ENCODE assay signal across 8 mouse cellular contexts in the genomic region with DNA sequence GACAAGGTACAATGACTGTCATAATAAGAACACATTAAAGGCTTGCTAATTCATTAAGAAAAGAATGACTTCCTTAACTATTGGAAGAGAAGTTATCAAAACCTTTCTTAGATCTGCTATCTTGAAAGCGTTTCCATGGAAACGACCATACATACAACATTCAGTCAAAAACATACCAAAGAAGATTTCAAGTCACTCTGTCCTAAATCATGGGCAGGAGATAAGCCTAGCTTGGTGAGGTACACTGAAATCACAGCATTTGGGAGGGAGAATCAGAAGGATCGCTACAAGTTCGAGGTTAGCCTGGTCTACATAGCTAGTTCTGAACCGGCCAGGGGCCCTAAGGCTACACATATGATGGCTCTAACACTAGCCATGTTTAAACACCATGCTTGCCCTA. TPM values are rescaled to one million over a fixed set of nuclear protein-coding genes. Genes with fewer than 3 reads are reported as not detected.
A peak's percentile ranks its signal among the peaks of the same experiment; 100 is the strongest.
DNase-seq lines count a peak whose midpoint lies in the region; ATAC-seq lines count a peak whose summit lies in the region.

No protein-coding gene starts in this region.

- H3K9ac ChIP-seq in lung, embryonic 16.5 days (ENCODE audit: low read length): peak overlapping the region; percentile 94
- H3K9ac ChIP-seq in embryonic facial prominence, embryonic 11.5 days (replicated peaks; ENCODE audit: low read length): peak overlapping the region; percentile 91; the same call in 1 of the 2 replicates

- H3K27ac ChIP-seq in lung, embryonic 16.5 days (ENCODE audit: low read length): peak overlapping the region; percentile 93; the same call in 1 of the 2 replicates
- no peak overlapping the region for H3K27ac ChIP-seq in embryonic facial prominence, embryonic 11.5 days (replicated peaks; ENCODE audit: low read depth, low read length)
- peak overlapping the region; percentile 96 for H3K27ac ChIP-seq in limb, embryonic 10.5 days

- DNase-seq in lung, postnatal 25 days (ENCODE audit: low spot score): no peak
- peak; percentile 11 for DNase-seq in embryonic facial prominence, embryonic 11.5 days (ENCODE audit: low spot score)
- DNase-seq in limb, embryonic 10.5 days (ENCODE audit: low spot score): no peak
- peak; percentile 56 for DNase-seq in splenic B cell, adult 2 months (ENCODE audit: low read depth, low spot score)
- DNase-seq in adrenal gland, postnatal 14 days: no peak
- no peak for DNase-seq in left cerebral cortex, adult 11 months (ENCODE audit: low spot score)
- DNase-seq in left cerebral cortex, adult 18-20 months (ENCODE audit: low spot score in 2 of 2): no peak

- H3K4me1 ChIP-seq in lung, embryonic 16.5 days (replicated peaks; ENCODE audit: control insufficient read depth, insufficient read depth, low read length): 0 out of 2 replicates have a peak, but pooled peaks cover 2% of the 10 kb centered on the region
- H3K4me1 ChIP-seq in embryonic facial prominence, embryonic 11.5 days (ENCODE audit: control insufficient read depth, insufficient read depth, low read length): no peaks in the 10 kb centered on the region; the same call in 1 of the 2 replicates
- H3K4me1 ChIP-seq in limb, embryonic 10.5 days: peaks cover 8% of the 10 kb centered on the region

- H3K4me3 ChIP-seq in lung, embryonic 16.5 days (ENCODE audit: low read length): peak overlapping the region; percentile 83
- H3K4me3 ChIP-seq in embryonic facial prominence, embryonic 11.5 days (ENCODE audit: low read depth, low read length): peak overlapping the region; percentile 82
- peak overlapping the region; percentile 80 for H3K4me3 ChIP-seq in limb, embryonic 10.5 days

- no peaks in the 10 kb centered on the region for H3K27me3 ChIP-seq in lung, embryonic 16.5 days (ENCODE audit: control insufficient read depth, insufficient read depth, low read depth, low read length)
- no peaks in the 10 kb centered on the region for H3K27me3 ChIP-seq in embryonic facial prominence, embryonic 11.5 days (ENCODE audit: control insufficient read depth, insufficient read depth, low read length)
- 0 out of 2 replicates have a peak, but pooled peaks cover 3% of the 10 kb centered on the region for H3K27me3 ChIP-seq in limb, embryonic 10.5 days (ENCODE audit: low read depth, poor library complexity, severe bottlenecking)
- no peaks in the 10 kb centered on the region for H3K27me3 ChIP-seq in splenic B cell, adult 2 months (ENCODE audit: control insufficient read depth, insufficient read depth, low read length, poor library complexity, severe bottlenecking)

- ATAC-seq in lung, embryonic 16.5 days (ENCODE audit: low read depth): no peak
- no peak for ATAC-seq in embryonic facial prominence, embryonic 11.5 days (replicated peaks; ENCODE audit: insufficient number of reproducible peaks, low FRiP score, low TSS enrichment, low read depth)

- H3K36me3 ChIP-seq in lung, embryonic 16.5 days (ENCODE audit: control insufficient read depth, insufficient read depth, low read length): peaks cover 8% of the 10 kb centered on the region
- H3K36me3 ChIP-seq in embryonic facial prominence, embryonic 11.5 days (replicated peaks; ENCODE audit: control insufficient read depth, insufficient read depth, low read depth, low read length): no peaks in the 10 kb centered on the region
- peaks cover 21% of the 10 kb centered on the region for H3K36me3 ChIP-seq in limb, embryonic 10.5 days
- no peaks in the 10 kb centered on the region for H3K36me3 ChIP-seq in splenic B cell, adult 2 months (ENCODE audit: control insufficient read depth, insufficient read depth, low read length, poor library complexity, severe bottlenecking)

- H3K4me2 ChIP-seq in lung, embryonic 16.5 days (ENCODE audit: low read depth, low read length): peak overlapping the region; percentile 66
- H3K4me2 ChIP-seq in embryonic facial prominence, embryonic 11.5 days (ENCODE audit: low read depth, low read length): peak overlapping the region; percentile 71

- H3K9me3 ChIP-seq in lung, embryonic 16.5 days (ENCODE audit: control insufficient read depth, low read length): peaks cover 6% of the 10 kb centered on the region
- 0 out of 2 replicates have a peak, but pooled peaks cover 2% of the 10 kb centered on the region for H3K9me3 ChIP-seq in embryonic facial prominence, embryonic 11.5 days (replicated peaks; ENCODE audit: control insufficient read depth, low read length)
- H3K9me3 ChIP-seq in limb, embryonic 10.5 days (replicated peaks): no peaks in the 10 kb centered on the region

- 56% methylated on average over 5 of the region's 5 CpGs for WGBS in lung, embryonic 16.5 days
- 66% methylated on average over 5 of the region's 5 CpGs for WGBS in embryonic facial prominence, embryonic 11.5 days
- WGBS in limb, embryonic 10.5 days: 71% methylated on average over 5 of the region's 5 CpGs

RNA-seq across cellular contexts. Expression of a gene that starts 0.9 kb away (rescaled TPM):
- polyA plus RNA-seq in lung, embryonic 16.5 days (2015; fragmentation: Nextera tagmentation; extraction: Ambion mirVana): 16.9 and 18.0 TPM in 2 replicates
- 13.9 and 15.9 TPM in 2 replicates for polyA plus RNA-seq in embryonic facial prominence, embryonic 11.5 days (2014; fragmentation: Nextera tagmentation; extraction: Ambion mirVana)
- polyA plus RNA-seq in limb, embryonic 10.5 days (2016; fragmentation: Nextera tagmentation; extraction: Ambion mirVana): 18.0 and 20.1 TPM in 2 replicates
- 15.3 and 17.0 TPM in 2 replicates for total RNA-seq in adrenal gland, postnatal 14 days (2021)
- 10 to 100 TPM; 17.5 to 20.2 TPM for total RNA-seq in left cerebral cortex, adult 18-20 months (2021)

RNA-seq across cellular contexts. Expression of a gene that starts 5.9 kb away (rescaled TPM):
- polyA plus RNA-seq in lung, embryonic 16.5 days (2015; fragmentation: Nextera tagmentation; extraction: Ambion mirVana): 10.2 and 11.1 TPM in 2 replicates
- 1.9 and 2.4 TPM in 2 replicates for polyA plus RNA-seq in embryonic facial prominence, embryonic 11.5 days (2014; fragmentation: Nextera tagmentation; extraction: Ambion mirVana)
- polyA plus RNA-seq in limb, embryonic 10.5 days (2016; fragmentation: Nextera tagmentation; extraction: Ambion mirVana): 4.7 and 5.3 TPM in 2 replicates
- total RNA-seq in adrenal gland, postnatal 14 days (2021): 10.7 and 11.3 TPM in 2 replicates
- total RNA-seq in left cerebral cortex, adult 18-20 months (2021): 1 to 10 TPM; 7.8 to 8.4 TPM

RNA-seq across cellular contexts. Expression of a gene that starts 47.3 kb away (rescaled TPM):
- polyA plus RNA-seq in lung, embryonic 16.5 days (2015; fragmentation: Nextera tagmentation; extraction: Ambion mirVana): 24.4 and 27.0 TPM in 2 replicates
- polyA plus RNA-seq in embryonic facial prominence, embryonic 11.5 days (2014; fragmentation: Nextera tagmentation; extraction: Ambion mirVana): 46.7 and 57.0 TPM in 2 replicates
- polyA plus RNA-seq in limb, embryonic 10.5 days (2016; fragmentation: Nextera tagmentation; extraction: Ambion mirVana): 63.0 and 73.3 TPM in 2 replicates
- 32.9 and 33.8 TPM in 2 replicates for total RNA-seq in adrenal gland, postnatal 14 days (2021)
- 10 to 100 TPM; 26.1 to 33.3 TPM for total RNA-seq in left cerebral cortex, adult 18-20 months (2021)

RNA-seq across cellular contexts. Expression of a gene that starts 47.6 kb away (rescaled TPM):
- 55.3 and 70.7 TPM in 2 replicates for polyA plus RNA-seq in lung, embryonic 16.5 days (2015; fragmentation: Nextera tagmentation; extraction: Ambion mirVana)
- 80.7 and 84.4 TPM in 2 replicates for polyA plus RNA-seq in embryonic facial prominence, embryonic 11.5 days (2014; fragmentation: Nextera tagmentation; extraction: Ambion mirVana)
- 96.4 and 104 TPM in 2 replicates for polyA plus RNA-seq in limb, embryonic 10.5 days (2016; fragmentation: Nextera tagmentation; extraction: Ambion mirVana)
- 63.1 and 82.7 TPM in 2 replicates for total RNA-seq in adrenal gland, postnatal 14 days (2021)
- 100 to 1,000 TPM; 113 to 123 TPM for total RNA-seq in left cerebral cortex, adult 18-20 months (2021)

Comparison
In these comparisons a context has a peak if more than half of its experiments do, and no peak if none do; other contexts are left out.
1. DNase-seq: peak in embryonic facial prominence, embryonic 11.5 days (single experiment) and splenic B cell, adult 2 months (single experiment); none in lung, postnatal 25 days (single experiment), limb, embryonic 10.5 days (single experiment), adrenal gland, postnatal 14 days (single experiment), left cerebral cortex, adult 11 months (single experiment) and left cerebral cortex, adult 18-20 months (0 of 2).
2. Peak in every context shown above with its lines, with median percentiles within 50 percentile points of each other: H3K4me3 ChIP-seq.